Mouse (Mus musculus): ENCODE data around the gene Gng12.
"Not testable (repeated sequence)": the region's sequence is repeated elsewhere in the genome, so short reads cannot be mapped to it uniquely, and the experiment has no call there.

Gene Gng12

DNA sequence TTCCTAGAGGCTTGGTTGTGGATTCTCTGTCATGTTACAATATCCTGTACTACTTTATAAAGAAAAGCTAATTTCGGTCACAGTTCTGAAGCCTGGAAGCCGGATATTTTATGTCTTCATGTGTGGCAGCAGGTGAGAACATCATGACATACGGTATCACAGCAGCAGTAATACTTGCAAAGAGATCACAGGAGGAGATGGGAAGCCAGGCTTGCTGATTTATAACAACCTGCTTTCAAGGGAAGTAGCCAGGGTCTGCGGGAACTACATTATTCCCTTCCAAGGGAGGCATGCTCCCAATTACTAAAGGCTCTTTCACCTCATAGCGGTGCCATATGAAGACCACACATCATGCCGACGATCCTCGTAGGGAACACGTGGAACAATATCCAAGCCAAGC is 92.2 kb downstream of the Gng12 start:
- no peak for DNase-seq (ENCODE audit: extremely low spot score, low read depth, low spot score)

DNA sequence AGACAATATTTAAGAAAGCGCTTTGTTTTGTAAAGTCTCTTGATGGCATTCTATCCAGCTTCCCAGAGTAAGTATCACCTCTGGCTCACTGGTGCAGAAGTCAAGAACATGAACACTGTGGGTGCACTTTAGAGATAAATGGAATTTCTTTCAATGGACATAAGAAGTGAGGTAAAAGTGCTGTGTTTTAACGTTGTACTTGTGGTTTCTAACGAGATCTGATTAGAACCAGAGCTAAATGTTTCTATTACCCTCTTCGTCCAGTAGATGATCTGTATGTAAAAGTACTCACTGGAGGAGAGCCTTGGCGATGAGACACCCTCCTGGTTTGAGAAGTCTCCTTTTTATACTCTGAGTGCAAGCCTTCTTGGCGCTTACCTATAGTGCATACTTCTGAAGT is 92.8 kb downstream of the Gng12 start:
- DNase-seq (ENCODE audit: extremely low spot score, low read depth, low spot score), result no peak

DNA sequence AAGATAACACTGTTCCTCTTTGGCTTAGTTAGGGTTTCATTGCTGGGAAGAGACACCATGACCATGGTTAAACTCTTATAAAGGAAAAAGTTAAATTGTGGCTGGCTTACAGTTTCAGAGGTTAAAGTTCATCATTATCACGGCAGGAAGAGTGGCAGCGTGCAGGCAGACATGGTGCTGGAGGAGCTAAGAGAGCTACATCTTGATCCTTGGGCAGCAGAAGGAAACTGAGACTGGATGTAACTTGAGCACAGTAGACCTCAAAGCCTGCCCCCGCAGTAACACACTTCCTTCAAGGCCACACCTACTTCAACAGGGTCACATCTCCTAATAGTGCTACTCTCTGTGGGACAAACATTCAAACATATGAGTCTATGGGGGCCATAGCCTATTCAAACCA is 93.3 kb downstream of the Gng12 start:
- no peak for DNase-seq (ENCODE audit: extremely low spot score, low read depth, low spot score)

DNA sequence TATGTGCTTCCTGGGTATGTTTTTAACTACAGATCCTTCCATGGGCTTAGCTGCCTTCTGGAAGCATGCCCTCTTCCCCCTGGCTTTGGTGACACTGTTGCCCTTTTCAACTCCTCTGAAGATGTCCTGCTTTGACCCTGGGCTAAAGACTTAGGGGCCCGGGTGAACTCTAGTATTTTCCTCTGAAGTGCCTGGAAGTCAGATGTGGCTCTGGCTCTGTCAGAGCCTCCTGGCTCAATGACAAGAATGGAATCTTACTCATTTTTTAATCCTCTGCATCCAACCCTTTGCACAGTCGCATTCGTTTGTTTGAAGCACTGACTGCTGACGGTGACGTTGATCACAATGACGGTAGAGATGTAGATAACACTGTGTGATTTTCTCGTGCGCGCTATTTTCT is 96.0 kb downstream of the Gng12 start:
- no peak for DNase-seq (ENCODE audit: extremely low spot score, low read depth, low spot score)

DNA sequence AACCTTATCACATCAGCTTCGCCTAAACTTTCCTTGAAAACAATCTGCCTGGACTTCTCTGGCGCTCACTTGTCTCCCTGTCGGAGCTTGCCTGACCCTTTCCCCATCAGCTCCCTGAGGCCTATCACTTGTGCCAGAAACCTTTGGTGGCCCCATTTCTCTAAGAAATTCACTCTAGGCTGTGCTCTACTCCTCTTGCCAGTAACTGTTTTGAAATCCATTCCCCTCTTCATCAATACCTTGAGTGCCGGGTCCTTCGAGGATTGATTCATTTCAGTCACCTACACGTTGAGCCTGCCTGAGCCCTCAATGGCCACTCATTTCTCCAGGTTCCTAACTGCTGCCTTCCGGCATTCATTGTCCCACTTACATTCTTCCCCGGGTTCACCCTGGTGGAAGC is 96.6 kb downstream of the Gng12 start:
- DNase-seq (ENCODE audit: extremely low spot score, low read depth, low spot score), result no peak

DNA sequence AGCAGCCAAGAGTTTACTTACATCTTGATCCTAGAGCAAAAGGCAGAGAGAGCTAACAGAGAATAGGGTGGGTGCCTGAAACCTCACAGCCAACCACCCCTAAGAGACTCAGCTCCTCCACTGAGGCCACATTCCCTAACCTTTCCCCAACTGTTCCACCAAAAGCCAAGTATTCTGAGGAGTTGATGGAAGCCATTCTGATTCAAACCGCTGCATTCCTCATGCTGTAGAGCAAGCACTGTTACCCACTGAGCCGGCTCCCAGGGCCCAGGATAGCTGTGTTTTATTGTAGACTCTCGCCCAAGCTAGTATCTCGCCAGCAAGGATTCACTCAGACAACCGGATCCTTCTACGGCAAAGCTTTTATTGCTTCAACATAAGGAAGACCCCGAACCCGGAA is 98.8 kb downstream of the Gng12 start:
- DNase-seq (ENCODE audit: extremely low spot score, low read depth, low spot score), result no peak

DNA sequence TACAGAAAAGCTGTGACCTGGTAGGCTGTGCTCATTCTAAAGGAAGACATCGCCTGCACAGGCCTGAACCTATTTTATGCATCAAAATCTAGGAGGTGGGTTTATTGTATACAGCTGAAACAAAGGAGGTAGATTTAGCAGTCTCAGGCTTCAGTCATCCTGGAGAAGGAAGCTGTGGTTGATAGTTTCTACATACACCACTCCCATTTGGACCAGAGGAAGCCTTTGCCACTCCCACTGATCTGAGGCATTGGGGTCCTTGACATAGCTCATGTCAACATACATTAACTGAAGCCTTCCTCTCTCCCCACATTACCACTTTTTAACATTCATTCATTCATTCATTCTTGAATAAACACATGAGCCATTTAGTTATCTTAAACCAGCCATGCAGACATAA is 99.6 kb downstream of the Gng12 start:
- DNase-seq (ENCODE audit: extremely low spot score, low read depth, low spot score), result no peak

DNA sequence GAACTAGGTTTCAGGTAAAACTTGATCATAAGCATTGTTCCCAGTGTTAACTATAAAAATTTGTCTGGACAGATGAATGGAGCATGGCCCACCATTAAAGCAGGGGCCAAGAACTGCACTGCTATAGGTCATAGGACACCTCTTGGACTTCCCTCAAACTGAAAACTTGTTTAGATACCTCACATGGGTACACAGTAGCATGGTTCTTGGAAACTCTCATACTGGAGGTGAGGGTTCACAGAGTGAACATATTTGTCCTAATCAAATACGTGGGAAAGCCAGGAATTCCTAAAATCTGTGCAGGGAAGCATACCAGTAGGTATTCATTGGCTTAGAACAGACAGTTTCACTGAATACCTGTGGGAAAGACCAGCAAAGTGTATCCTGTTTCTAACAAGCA is 100.1 kb downstream of the Gng12 start:
- no peak for DNase-seq (ENCODE audit: extremely low spot score, low read depth, low spot score)

DNA sequence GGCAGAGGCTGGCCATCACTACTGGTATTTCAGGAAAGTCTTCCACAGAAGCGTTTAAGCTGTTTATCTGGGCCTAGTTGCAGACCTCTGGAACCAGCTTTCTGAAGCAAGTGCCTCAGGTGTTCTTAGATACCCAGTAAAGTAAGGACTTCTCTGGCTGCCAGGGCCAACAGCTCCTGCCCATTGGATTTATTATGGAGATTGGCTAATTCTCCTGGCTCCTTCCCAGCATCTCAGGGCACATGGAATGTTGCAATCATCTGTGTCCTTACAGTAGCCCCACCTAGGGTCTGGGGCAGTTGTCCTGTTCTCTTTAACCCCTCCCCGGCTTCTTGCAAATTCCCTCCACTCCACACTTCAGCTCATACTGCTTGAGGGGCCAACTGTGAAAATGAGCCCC is 102.4 kb downstream of the Gng12 start:
- no peak for DNase-seq (ENCODE audit: extremely low spot score, low read depth, low spot score)

DNA sequence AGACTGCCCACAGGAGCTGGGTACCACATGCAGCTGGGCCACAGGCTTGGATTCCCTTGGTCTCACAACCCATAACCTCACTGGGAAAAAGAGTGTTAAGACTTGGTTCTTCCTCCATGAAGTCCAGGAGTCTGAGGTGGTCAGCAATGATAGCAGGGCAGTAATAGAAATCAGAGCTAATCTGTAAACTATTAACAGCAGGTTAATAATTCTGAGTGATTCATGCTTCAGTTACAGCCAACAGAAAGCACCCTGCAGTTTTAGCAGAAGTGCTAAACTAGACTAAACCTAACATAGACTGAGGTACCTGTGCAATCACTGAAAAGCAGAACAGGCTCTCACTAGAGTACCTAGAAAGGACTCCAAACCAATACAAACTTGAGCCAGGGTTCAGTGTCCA is 103.6 kb downstream of the Gng12 start:
- no peak for DNase-seq (ENCODE audit: extremely low spot score, low read depth, low spot score)

DNA sequence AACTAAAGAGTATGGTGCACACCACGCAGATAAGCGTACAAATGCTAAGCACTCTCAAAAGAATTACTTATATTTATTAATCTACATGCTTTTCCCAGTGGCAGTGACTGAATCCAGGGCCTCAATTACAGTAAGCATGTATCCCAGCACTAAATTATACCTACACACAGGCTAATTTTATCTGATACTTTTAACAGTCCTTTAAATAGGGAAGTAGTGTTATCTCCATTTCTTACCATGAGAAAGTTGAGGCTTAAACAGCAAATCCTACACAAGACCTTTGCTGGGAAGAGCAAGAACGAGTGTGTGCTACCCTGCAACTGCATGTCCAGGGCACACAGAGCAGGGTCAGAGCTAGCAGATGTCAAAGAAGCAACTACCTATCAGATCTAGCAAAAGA is 113.7 kb downstream of the Gng12 start:
- DNase-seq (ENCODE audit: extremely low spot score, low read depth, low spot score), result no peak

DNA sequence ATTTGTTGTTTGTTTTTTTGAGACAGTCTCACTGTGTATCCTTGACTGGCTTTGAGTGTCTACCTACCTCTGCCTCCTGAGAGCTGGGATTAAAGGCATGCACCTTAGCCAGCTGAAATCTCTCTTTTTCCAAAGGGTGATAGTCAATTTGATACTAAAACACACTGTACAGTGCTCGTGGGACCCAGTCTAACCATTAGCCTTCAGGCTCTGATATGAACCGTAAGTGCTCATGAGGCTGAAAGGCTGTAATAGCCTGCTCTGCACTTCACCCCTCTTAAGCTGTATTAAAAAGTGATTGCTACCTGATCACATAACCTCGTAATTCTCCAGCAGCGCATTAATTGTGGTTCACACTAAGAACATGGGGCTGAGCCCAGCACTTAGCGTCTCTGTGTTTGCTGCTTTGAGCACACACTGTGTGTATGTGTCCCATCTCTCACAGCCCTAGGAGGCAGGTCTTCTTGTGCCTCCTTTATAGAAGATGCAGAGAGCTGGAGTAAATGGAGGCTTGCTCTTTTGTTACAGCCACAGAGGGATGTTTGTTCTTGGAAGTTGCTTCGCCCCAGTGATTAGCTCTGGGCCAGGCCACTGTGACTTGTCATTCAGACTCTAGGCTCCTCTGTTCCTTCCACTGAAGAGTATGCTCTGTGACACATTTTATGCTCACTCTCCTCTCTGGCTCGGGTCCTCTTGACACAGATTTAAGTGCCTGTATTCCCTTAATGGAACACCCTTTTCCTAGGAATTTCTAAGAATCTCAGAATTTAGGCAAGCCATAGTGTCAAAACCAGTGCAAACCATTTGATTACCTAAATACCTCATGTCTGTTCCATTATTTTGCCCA is 114.4 kb downstream of the Gng12 start:
- no peak for DNase-seq (ENCODE audit: extremely low spot score, low read depth, low spot score)

DNA sequence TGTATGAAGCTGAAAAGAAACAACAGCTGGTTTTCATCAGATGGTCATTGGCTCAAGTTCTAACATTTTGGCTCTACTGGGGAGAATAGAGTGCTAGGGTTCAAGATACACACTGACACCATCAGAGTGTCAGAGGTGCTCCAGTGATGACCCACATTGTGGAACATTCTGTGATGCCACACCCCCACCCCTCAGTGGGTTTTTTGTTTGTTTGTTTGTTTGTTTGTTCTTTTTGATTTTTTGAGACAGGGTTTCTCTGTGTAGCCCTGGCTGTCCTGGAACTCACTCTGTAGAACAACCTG is 115.0 kb downstream of the Gng12 start:
- no peak for DNase-seq (ENCODE audit: extremely low spot score, low read depth, low spot score)

DNA sequence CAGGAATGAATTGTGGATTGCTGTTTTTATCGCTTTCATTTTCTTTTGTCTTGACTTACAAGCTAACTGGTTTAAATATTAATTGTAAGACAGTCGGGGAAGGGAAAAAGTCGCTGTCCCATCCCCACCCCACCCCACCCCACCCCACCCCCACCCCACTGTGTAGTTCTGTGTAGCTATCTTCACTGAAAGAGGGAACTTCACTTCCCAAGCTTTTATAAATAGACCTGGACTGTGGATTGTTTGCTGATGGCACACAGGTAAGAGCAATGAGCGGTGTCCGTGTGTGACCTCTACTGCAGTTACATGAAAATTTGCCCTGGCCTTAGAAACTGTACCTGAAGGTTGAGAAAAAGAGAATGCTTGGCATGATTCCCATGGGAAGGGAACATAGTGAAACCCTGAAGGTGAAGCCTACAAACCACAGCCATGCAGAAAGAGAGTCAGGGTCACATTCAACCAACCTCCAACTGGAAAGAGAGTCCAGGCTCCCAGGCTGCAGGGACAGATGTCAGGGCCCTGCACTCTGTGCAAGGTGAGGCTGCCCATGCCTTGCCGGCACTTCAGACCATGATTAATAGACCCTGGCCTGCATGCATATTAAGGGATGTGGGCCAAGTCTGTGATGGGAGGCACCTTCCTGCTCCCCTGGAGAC is 117.2 kb downstream of the Gng12 start:
- no peak for DNase-seq (ENCODE audit: extremely low spot score, low read depth, low spot score)

DNA sequence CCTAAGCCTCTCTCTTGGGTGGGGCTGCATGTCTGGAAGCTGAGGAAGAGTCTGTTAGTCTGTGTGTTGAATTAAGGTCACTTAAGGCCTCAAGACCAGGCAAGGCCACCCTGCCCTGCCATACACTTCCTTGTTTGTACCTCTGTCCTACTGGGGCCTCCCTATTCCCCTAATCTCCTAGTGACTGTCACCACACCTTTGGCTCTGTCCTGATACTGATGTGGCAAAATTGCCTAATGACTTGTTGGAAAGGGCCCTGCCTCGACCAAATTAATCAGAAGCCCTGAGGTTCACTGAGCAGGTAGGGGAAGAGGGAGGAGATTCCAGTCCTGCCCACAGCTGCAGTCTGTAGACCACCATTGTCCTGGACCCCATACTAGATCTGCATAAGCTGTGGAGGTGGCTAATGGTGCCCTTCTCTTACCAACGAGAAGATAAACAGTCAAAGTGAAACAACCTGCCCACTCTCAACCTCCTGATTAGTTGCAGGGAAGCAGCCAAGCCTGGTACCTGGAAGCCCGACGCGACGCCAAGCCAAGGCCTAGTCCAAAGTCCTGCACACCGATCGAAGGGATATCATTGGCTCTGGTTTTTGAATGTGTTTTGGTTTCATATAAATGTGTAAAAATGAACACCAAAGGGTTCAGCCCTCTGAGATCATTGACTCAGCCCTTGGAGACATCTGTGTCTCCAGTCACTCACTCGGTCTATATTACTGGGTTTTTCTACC is 117.9 kb downstream of the Gng12 start:
- no peak for DNase-seq (ENCODE audit: extremely low spot score, low read depth, low spot score)

DNA sequence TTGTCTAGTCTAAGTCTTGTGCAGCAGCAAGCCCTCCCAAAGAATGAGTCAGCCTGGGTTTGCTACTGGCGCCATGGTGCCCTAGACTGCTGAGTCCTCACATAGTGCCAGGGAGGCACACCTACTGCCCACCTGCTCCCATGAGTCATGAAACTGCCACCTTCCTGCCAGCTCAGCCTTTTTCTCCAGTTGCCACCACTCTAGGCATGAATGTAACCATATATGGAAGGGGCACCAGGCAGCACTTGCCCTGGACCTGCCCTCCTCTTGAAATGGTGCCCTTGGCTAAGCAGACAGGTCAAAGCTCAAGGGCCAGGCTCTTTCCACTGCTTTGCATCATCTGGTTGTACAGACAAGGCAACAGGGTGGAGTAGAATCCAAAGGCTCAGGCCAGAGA is 118.5 kb downstream of the Gng12 start:
- DNase-seq (ENCODE audit: extremely low spot score, low read depth, low spot score), result no peak

DNA sequence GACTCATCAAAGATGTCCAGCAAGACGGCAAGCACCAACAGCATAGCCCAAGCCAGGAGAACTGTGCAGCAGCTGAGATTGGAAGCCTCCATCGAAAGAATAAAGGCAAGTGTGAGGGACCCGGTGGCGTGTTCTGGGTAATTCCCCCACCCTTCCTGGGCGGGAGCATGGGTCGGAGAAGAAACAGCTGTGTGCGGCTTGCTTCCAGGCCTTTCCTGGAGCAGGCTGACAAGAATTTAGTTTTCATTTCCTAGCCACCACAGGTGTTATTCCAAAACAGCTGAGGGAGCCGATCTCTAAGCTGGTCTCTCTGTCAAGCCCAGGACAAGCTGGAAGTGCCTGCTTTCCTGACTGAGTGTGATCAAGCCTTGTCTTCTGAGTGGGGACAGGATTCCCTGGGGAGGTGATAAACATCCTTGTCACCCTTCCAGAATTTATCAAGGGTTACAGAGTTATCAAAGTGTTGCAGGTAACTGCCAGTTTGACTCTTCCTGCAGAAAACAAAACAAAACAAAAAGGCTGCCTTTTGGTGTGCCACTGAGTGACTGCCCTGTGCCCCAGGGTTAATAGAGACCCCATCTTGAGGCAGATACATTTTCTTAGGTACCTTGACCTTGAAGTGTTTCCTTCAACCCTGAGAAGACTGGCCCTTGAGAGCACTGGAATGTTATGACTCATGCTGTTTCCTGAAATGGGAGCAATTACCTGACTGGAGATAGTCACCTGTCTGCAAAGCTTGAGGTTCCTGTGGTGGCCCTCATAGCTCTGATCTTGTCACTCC is 119.7 kb downstream of the Gng12 start:
- DNase-seq (ENCODE audit: extremely low spot score, low read depth, low spot score), result no peak

DNA sequence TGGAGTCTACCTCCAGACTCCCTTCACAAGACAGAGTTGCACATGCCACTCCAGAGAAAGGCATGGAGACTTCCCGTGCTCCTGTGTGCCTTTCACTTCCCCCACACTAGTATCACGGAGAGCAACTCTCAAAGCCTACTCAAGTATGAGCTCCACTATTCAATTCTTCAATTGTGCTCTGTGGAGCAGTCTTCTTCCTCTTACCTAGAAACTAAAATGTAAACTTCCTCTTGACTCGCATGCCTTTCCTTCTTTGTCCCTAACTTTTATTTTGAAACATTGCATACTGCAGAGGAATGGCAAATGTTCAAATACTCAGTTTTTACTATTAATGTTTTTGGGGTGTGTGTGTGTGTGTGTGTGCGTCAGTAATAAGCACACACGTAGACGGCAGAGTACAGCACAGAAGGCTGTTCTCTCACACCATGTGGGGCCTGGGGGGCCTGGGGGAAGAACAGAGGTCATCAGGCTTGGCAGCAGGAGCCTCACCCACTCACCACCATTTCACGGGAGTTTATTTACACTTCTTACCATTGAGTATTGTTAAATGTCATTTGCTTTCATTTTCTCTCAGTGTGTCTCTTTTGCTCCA is 120.4 kb downstream of the Gng12 start:
- no peak for DNase-seq (ENCODE audit: extremely low spot score, low read depth, low spot score)

DNA sequence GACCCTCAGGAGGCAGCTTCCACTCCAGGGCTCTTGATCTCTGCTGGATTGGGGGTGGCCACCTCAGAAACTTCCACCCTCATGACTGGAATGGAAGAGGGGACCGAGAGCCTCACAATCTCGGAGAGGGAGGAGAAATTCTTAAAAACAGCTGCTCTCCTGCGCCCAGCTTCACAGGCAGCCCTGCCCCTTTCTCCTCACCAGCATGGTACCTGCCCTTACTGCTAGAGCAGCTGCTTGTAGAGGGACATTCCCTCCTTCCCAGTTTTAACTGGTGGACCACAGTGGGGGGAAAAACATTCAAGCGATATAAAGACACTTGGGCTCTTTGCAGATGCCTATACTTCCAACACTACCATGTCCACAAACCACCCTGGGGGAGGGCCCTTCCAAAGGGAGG is 122.2 kb downstream of the Gng12 start:
- no peak for DNase-seq (ENCODE audit: extremely low spot score, low read depth, low spot score)

DNA sequence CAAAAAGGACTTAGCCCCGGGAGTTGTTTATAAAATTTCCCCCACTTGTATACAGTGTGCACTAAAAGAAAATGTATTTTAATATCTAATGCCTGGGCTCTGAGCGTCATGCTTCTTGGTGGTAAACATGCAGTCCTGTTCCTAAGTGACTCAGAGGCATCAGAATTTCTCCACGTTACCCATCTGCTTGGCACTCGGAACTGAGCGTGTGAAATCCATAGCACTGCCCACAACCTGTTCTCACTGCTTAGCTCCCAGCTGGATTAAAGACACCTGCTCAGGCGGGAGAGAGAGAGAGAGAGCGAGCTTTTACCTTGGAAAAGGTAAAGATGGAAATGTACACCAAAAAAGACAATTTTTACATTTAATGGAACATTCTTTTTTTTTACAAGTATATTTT is 122.8 kb downstream of the Gng12 start:
- DNase-seq (ENCODE audit: extremely low spot score, low read depth, low spot score), result not testable (repeated sequence)

DNA sequence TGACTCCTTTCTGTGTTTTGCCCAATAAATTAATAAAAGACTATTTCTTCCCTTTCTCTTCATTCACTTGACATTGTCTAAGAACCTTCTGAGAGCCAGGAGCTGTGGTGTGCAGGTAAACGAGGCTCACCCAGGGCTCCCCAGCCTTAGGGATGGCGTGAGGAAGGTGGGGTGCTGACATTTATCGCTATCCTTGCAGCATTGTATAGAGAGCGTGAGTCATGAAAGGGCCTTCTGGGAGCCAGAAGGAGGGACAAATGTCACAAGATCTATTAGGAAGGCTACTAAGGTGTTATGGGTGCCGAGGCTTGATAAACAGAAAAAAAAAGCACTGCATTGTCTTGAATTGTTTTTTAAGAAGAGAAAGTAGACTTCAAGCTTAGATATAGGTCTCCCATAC is 125.1 kb downstream of the Gng12 start:
- no peak for DNase-seq (ENCODE audit: extremely low spot score, low read depth, low spot score)
